8 mouse cellular contexts compared by ENCODE assay signal in the genomic region with DNA sequence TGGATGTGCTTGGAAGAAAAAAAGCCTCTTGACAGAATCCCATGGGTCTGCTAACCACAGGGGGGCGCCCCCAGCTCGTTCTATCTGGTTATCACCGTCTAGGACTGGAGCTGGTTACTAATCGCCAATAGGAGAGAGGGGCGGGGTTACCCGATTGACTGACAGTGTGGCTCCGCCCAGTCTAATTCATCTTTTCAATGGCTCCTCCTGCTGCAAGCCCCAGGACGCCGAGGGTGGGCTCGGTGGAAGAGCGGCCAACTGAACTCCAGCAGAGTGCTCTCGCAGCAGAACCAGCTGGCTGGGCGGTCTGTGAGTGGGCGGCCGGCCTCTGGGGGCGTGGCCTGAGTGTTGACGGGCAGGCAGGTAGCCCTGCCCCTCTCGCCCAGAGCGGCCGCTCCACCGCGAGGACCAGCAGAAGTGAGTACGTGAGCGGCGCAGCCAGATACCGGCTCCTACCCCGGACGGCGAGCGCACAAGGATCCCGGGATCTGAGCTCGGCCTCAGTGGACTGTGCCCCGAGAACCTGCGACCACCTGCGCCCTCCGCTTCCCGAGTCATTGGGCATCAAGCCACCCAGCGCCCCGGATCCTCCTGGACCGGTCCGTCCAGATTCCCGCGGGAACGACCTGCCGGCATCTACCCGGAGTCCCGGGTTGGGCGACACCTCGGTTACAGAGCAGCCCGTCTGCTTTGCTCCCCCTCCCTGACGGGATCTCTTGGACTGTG. TPM values are rescaled to one million over a fixed set of nuclear protein-coding genes. Genes with fewer than 3 reads are reported as not detected.
A peak's percentile ranks its signal among the peaks of the same experiment; 100 is the strongest.
DNase-seq lines count a peak whose midpoint lies in the region; ATAC-seq and TF ChIP-seq lines count a peak whose summit lies in the region.

A gene (plus strand): TSS at position 389 of the 726 bp plus-strand sequence.

- peak within 1 kb of the TSS; percentile 85 for H3K4me2 ChIP-seq in lung, embryonic 14.5 days

- H3K4me1 ChIP-seq in lung, embryonic 14.5 days (ENCODE audit: insufficient read depth): peaks cover 18% of the 10 kb centered on the region; the same call in 1 of the 2 replicates
- no peaks in the 10 kb centered on the region; the same call in 1 of the 2 replicates for H3K4me1 ChIP-seq in thymus, adult 2 months (replicated peaks; ENCODE audit: control insufficient read depth, insufficient read depth, low read length)

- H3K9ac ChIP-seq in lung, embryonic 14.5 days: peak within 1 kb of the TSS; percentile 95

- H3K27ac ChIP-seq in lung, embryonic 14.5 days (ENCODE audit: low read depth): peak within 1 kb of the TSS; percentile 85
- no peak within 1 kb of the TSS for H3K27ac ChIP-seq in thymus, adult 2 months (ENCODE audit: control insufficient read depth, insufficient read depth, low read length)

- WGBS in lung, embryonic 14.5 days: 1% methylated on average over 51 of the region's 51 CpGs
- 9% methylated on average over 51 of the region's 51 CpGs for WGBS in thymus, adult 2 months

- no peaks in the 10 kb centered on the region for H3K27me3 ChIP-seq in lung, embryonic 14.5 days (ENCODE audit: insufficient read depth, low read length)
- H3K27me3 ChIP-seq in thymus, adult 2 months (ENCODE audit: control insufficient read depth, insufficient read depth, low read length): peaks cover 8% of the 10 kb centered on the region; the same call in 1 of the 2 replicates

- H3K9me3 ChIP-seq in lung, embryonic 14.5 days (ENCODE audit: low read depth, low read length): no peaks in the 10 kb centered on the region

- no peak for TF ChIP-seq POLR2A in thymus, adult 2 months (IDR thresholded peaks at IDR 0.05; ENCODE audit: control insufficient read depth, extremely low read depth, insufficient read depth, low read length, poor library complexity)

- H3K36me3 ChIP-seq in lung, embryonic 14.5 days (ENCODE audit: insufficient read depth): no peaks in the 10 kb centered on the region
- H3K36me3 ChIP-seq in thymus, adult 2 months (ENCODE audit: control insufficient read depth, insufficient read depth, low read length): no peaks in the 10 kb centered on the region

- H3K4me3 ChIP-seq in lung, embryonic 14.5 days (ENCODE audit: low read depth, low read length): peak within 1 kb of the TSS; percentile 92
- H3K4me3 ChIP-seq in thymus, adult 2 months (ENCODE audit: control insufficient read depth, insufficient read depth, low read length): peak within 1 kb of the TSS; percentile 23

- peak; percentile 100 for DNase-seq in NIH3T3 (ENCODE audit: low read depth)
- peak; percentile 92 for DNase-seq in cerebellum, adult 9-11 months
- peak; percentile 99 for DNase-seq in layer of hippocampus, adult 8-10 months (ENCODE audit: low spot score in 2 of 2)
- peak; percentile 100 for DNase-seq in lung, embryonic 14.5 days
- DNase-seq in ovary, adult 18-20 months (ENCODE audit: low spot score): peak; percentile 97
- DNase-seq in thymus, adult 2 months: peak; percentile 77

- peak; percentile 90 for ATAC-seq in frontal cortex, adult (ENCODE audit: low TSS enrichment)
- ATAC-seq in hematopoietic stem cell, adult 5-6 weeks (replicated peaks in 1 of 2; ENCODE audit: insufficient read depth in 1 of 2, low FRiP score in 2 of 2, low TSS enrichment in 1 of 2, low read depth in 1 of 2, poor library complexity in 2 of 2, severe bottlenecking in 2 of 2): peak; percentile 73 to 88
- peak; percentile 97 for ATAC-seq in lung, embryonic 14.5 days (ENCODE audit: insufficient read depth)

- TF ChIP-seq CTCF in lung, embryonic 14.5 days (IDR thresholded peaks at IDR 0.05; ENCODE audit: low read depth): peak; percentile 85
- peak; percentile 25; the same call in 1 of the 2 replicates for TF ChIP-seq CTCF in thymus, adult 2 months (IDR thresholded peaks at IDR 0.05; ENCODE audit: borderline replicate concordance, control insufficient read depth, extremely low read depth, insufficient read depth, low read length, poor library complexity)

RNA-seq across cellular contexts. Expression of the gene that starts here (rescaled TPM):
- 0.05 TPM in 1 of 2 replicates, not detected in the other for total RNA-seq in hematopoietic stem cell, adult 5-6 weeks (2017)
- total RNA-seq in layer of hippocampus, adult 8-10 months (2022): 10 to 100 TPM; 17.3 to 19.9 (median 19.2) TPM
- polyA plus RNA-seq in lung, embryonic 14.5 days (2014; fragmentation: Nextera tagmentation; extraction: Ambion mirVana): 29.7 and 33.2 TPM in 2 replicates
- 3.3 and 3.8 TPM in 2 replicates for polyA plus RNA-seq in thymus, adult 2 months (2012; rRNA removed)

Comparison
In these comparisons a context has a peak if more than half of its experiments do, and no peak if none do; other contexts are left out.
1. RNA of the gene that starts here (total RNA-seq): 17.3 to 19.9 TPM in layer of hippocampus, adult 8-10 months; 0.05 TPM in hematopoietic stem cell, adult 5-6 weeks; every median in the first group is over 10 times any median in the second.
2. Peak in ATAC-seq in hematopoietic stem cell, adult 5-6 weeks; RNA of the gene not detected or under 1 TPM.
3. Peak in every context shown above with its lines, with median percentiles within 50 percentile points of each other: DNase-seq and ATAC-seq.